Mouse (Mus musculus) cerebellum, postnatal 36 days (tissue): ENCODE results near the gene Ugp2.
"Not testable (repeated sequence)": the region's sequence is repeated elsewhere in the genome, so short reads cannot be mapped to it uniquely, and the experiment has no call there.

ENCODE experiments used
- DNase-seq, 2 experiments: peaks; one replicate each; pipeline ENCODE4 v3.0.0; 2021 to 2022; ENCODE audit warnings: mixed read lengths in 2 of 2

Ugp2 gene

DNA sequence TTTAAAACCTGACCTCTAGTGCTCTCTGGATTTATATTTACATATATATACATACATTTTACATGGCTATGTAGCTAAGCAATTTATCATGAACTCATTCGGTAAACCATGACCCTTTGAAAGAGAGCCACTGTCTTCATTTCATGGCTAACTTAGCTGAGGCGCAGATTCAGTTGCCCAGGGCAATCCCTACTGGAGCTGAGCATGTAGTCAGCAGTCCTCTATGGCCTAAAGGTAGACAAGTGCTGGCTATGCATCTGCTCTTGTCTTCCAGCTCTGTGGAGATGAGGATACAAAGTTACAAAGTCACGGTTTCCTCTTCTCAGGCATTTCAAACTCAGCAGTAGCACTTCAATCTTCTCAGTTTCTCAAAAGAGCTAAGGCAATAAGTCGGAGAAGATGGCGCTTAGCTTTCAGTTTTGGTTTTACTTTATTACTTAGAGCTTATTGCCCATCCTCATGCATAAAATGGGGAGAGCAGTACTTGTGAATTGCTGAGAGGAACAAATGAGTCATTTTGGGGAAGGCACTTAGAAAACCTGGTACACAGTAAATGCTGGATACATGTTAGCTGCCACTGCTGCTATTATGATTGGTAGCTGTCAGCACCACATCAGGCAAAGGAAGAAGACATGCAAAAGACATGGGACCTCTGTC, 38.2 kb downstream of the Ugp2 start:
- DNase-seq, result no peak

DNA sequence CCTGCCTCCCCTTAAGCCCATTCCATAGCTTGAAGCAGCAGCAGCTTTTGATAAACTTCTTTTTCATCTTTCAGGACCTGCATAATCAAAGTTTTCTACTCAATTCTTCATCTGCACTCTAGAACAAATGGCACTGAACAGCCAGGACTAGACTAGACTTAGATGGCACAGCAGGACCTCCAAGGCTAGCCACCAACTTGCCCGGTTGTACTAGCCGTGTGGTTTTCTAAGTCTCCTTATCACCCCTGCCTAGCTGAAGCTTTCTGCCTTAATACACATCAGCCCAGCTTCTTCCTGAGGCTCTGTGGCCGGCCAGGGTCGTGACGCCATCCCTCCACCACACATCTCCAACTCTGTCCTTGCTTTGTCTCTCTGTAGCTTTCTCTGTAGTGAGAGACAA, 42.9 kb downstream of the Ugp2 start:
- DNase-seq, result no peak

DNA sequence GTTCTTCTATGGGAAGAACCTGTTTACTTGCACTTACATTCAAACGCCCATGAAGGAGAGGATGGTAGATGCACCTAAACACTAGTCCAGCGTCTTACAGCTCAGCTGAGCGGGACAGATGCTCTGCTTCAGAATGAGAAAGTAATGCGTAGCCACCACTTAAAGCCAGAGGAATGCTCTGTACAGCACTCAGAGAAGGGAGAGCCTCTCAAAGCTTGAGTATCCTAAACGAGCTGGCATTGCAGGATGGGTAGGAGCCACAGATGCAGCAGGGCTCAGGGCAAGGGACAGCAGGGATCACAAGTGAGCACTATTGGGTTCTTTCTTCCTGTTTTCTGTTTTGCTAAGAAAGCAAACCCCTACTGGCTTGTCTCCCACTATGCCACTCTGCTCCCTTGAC, 43.5 kb downstream of the Ugp2 start:
- no peak for DNase-seq

GRCm38 (mm10) chr11:21326770-21327169, 44.2 kb downstream of the Ugp2 start:
- no peak for DNase-seq

DNA sequence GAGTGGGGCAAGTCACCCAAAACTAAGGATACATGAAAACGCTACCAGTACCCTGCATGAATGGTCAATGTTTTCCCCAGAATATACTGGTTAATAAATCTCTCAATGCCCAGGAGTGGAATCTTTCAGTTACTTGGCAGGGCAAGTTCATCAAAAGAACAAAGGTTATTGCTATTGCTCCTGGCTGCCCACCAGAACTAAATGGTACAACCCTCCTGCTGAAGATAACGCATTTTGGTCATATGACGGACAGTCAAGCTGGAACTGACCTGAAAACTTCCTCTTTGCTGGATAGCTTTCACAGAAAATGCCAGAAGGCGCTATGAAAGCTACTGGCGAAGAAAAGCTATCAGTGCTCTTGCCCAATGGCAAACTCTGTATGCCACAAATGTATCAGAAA, 45.2 kb downstream of the Ugp2 start:
- DNase-seq, result no peak

- no peak for DNase-seq
These were observed 48.7 kb downstream of the Ugp2 start for GRCm38 (mm10) chr11:21322349-21322748.

GRCm38 (mm10) chr11:21321577-21321976, 49.4 kb downstream of the Ugp2 start:
- DNase-seq, result no peak

DNA sequence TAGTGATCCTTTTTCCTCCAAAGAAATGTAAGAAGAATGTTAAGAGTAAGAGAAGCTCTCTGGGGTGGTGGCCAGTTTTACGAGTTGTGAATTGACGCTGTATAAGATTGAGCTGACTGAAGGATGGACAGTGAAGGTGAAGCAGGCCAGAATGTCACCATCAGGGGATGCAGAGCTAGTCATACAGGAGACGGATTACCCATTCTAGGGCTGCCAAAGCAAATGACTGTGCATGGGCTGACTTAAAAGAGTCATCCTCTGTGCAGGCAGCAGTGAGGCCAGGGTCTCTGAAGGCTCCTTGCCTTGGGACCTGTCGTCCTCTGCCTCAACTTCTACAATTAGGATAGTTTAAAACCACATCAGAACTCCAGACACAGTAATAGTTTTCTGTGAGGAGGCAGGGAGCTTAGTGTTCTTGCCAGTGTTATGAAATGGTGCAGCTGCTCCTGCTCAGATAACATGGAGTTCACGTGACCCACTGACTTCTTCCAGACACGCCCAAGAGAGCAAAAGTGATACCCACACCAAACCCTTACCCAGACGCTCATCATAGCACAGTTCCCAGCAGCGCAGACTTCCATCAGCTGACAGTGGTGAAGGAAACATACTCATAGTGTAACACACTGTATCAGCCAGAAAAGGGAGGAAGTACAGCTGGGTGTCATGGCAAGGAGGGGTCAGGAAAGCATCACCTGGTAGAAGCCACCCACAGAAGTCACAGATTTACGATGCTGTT, 56.9 kb downstream of the Ugp2 start:
- DNase-seq, result no peak

- no peak for DNase-seq
These were observed 61.5 kb downstream of the Ugp2 start for GRCm38 (mm10) chr11:21309516-21309915.

GRCm38 (mm10) chr11:21308119-21308518, 62.9 kb downstream of the Ugp2 start:
- peak in 1 of 2 experiments; percentile 15 for DNase-seq

- DNase-seq, result no peak
These were observed 63.8 kb downstream of the Ugp2 start for GRCm38 (mm10) chr11:21307078-21307668.

DNA sequence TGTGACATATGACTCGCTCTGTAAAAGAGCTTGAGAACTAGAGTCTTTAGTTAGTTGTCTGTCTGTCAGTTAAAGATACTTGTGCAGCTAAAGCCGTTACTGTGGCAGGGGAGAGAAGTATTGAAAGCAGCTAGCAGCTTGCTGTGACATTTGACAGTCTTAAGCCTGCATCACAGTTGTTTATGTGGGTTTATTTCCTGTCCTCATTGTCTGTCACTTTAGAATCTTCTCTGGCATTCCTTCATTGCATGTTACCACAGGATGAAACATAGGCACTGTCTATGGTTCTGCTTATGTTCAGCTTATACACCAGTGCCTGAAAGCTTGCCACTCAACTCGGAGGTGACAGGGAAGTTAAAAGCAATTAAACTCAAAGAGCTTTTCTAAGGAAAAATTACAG, 67.4 kb downstream of the Ugp2 start:
- DNase-seq, result no peak

DNA sequence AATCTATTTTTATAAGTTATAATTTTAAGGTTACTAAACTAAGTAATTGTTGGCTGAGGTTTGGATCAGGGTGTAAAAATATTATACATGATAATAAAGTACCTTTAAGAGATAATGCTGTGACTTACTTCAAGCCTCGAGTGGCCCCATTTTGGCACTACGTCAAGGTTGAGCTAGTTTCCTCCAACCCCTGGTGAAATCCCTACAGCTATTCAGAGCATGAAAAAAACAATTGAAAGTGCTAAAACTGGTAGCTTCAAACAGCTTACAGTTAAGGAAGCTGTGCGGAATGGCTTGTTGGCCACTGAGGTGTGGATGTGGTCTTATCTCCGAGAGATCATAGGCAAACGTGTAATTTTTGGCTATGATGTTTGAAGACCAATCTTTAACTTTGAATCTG, 75.5 kb downstream of the Ugp2 start:
- no peak for DNase-seq

DNA sequence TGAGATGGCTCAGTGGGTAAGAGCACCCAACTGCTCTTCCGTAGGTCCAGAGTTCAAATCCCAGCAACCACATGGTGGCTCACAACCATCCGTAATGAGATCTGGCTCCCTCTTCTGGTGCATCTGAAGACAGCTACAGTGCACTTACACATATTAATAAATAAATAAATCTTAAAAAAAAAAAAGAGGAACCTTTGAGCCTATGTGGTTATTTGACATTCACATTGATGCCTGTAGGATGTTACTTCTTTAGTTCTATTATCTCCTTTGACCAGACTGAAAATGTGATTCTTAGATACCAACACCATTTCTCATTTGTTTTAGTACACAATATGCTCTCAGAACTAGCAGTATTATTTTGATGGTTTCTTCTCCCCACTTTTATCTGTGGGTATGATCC, 82.8 kb downstream of the Ugp2 start:
- DNase-seq, result not testable (repeated sequence)

DNA sequence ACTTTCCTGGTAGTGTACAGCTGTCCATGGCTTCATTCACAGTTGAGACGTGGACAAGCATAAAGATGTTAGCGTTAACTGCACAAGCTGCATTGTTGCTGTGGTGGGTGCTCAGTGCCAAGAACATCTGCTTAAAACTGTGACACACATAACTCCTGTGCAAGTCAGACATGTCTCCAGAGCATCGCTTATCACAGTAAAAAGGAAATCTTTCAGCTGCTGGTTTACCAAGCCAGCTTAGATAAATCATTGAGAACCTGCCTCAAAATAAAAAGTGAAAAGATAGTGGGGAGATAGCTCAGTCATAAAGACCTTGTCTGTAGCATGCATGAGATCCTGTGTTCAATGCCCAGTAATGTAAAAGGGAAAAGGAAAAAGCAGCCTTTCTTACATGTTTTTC, 84.6 kb downstream of the Ugp2 start:
- DNase-seq, result no peak

- no peak for DNase-seq
These were observed 94.8 kb downstream of the Ugp2 start for GRCm38 (mm10) chr11:21276151-21276550.
